Mouse (Mus musculus) brain, adult 2 months (tissue): Measurements from ENCODE around the gene Rabggta.

Experiments used
- DNase-seq: peaks from one replicate; pipeline ENCODE4 v3.0.0; 2011; ENCODE audit warnings: low read depth, low spot score

Gene Rabggta

DNA sequence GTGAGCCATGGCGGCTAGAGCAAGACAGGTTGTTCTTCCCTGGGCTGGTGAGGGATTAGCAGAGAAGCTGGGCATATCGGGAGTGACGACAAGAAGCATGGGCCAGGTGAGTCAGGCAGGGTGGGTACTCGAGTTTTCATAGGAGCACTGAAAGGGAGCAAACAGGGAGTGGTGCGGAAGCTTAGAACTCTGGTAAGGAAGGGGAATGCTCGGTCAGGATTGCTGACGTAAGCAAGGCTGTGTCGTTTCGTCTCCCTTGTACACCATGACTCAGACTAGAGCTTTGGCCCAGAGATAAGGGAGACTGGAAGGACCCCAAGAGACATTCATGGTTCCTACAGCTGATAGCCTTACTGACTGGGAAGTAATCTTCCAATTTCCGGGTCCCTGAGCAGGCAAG, 11.8 kb upstream of the Rabggta start:
- no peak for DNase-seq

DNA sequence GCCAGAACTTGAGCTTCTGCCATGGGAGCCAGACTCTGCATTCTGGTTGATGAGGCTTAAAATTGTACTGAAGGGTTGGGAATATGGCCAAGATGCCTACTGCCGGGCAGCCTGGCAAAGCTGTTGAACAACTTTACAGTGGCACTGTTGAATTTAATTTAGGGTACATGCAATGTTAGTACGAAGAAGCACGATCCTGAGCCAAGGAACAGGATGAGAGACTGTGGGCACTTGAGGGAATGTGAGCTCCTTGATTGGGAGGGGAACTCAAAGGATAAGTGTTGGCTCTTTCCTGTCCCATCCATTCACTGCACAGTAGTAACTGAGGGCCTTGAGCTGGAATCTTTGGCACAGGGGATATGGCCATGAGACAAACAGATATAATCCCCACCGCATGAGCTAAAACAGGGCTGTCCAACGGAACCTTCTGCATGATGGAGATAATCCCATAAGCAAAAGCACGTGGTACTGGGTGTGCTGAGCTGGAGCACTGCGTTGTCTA, 8.5 kb upstream of the Rabggta start:
- DNase-seq = peak; percentile 71

- no peak for DNase-seq
Measured at GRCm38 (mm10) chr14:55730116-55730515, 8.1 kb upstream of the Rabggta start.

DNA sequence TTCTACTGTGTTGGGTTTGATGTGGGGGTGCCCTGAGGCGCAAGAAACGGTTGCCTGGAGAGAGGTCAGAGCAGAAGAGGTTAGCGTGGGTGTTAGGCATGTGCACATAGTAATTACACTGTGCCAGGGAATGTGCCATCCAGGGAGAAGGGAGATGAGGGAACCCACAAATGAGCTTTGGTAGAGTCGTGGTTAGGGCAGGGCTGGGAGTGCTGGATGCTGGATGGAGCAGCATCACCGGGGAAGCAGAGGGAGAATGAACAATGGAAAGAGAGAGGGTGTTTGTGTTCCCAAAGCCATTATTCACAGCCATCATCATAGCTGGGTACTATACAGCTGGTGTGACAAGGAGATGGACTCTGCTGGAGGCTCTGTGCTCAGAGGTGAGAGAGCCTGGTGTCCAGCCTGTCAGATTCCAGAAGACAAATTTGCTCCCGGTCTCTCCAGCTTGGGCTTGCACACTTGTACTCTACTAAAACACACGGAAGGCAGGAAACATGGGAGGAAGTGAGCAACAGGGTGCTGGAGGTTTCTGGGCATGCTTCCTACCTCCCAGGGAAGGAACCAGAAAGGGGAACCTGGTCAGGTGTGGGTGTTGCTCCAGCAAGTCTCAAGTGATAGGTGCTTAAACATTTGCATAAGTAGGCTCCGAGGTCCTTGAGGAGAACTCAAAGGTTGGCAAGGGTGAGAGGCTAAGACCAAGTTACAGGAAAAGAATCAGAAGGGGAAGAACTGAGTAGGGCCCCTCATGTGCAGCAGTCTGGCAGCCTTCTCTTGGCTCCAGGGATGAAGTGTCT, 6.0 kb upstream of the Rabggta start:
- DNase-seq = no peak

- no peak for DNase-seq
Measured at GRCm38 (mm10) chr14:55726261-55726660, 4.2 kb upstream of the Rabggta start.

GRCm38 (mm10) chr14:55724411-55724871, 2.4 kb upstream of the Rabggta start:
- DNase-seq = no peak

GRCm38 (mm10) chr14:55723433-55723832, 1.4 kb upstream of the Rabggta start:
- DNase-seq = no peak

GRCm38 (mm10) chr14:55722438-55722945, 429 bp upstream of the Rabggta start:
- DNase-seq = no peak

DNA sequence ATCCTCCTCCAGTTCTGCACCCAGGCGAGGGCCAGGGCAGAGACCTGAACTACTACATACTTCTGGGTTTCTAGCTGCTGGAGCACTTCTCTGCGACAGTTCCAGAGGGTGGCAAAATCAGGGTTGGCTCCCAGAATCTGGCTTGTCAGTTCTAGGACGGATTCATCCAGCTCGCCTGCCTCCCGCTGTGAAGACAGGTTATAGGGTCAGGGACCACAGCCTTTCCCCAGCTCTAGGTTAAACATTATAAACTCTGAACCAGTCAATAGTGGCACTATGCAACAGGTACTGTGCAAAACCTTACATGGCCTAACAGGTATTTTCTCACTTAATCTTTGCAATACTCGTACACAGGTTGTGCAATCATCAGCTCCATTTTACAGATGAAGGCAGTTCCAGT, 987 bp downstream of the Rabggta start:
- no peak for DNase-seq

GRCm38 (mm10) chr14:55720666-55721065, 1.4 kb downstream of the Rabggta start:
- no peak for DNase-seq

GRCm38 (mm10) chr14:55719737-55720136, 2.3 kb downstream of the Rabggta start:
- DNase-seq = peak; percentile 25

DNA sequence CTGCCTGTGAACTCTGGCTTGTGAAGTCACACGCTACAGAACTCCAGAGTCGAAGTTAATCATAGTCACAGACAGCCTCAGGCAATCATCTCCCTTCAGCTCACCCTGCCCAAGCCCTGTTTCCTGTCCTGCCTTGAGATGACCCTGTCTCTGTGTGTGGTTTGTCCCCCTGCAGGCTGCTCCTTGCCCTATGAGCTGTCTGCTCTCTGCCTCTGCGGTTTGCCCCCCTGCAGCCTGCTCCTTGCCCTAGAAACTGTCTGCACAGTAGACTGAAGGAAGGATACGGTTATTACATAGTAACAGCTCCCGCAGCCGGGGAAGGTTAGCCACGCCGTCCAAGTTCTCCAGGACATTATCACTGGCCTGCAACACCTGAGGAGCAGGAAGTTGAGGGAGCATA, 5.2 kb downstream of the Rabggta start:
- no peak for DNase-seq

DNA sequence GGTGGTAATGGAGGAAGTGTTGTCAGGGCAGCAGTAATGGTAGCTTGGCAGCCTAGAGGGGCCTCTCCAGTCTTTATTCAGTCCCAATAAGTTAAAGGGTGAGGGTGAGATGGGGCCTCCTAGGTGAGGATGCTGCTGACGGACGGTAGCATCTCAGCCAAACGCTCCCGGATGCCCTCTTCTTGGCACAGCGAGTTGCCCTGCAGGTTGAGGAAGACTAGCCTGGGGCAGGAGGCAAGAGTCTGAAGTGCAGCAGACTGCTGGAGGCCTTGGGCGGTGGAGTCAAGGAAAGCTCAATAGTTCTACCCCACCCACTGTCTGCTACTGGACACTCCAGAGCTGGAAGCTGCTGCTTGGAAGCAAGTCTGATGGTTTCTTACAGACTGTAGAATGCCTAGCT, 5.8 kb downstream of the Rabggta start:
- DNase-seq = no peak

DNA sequence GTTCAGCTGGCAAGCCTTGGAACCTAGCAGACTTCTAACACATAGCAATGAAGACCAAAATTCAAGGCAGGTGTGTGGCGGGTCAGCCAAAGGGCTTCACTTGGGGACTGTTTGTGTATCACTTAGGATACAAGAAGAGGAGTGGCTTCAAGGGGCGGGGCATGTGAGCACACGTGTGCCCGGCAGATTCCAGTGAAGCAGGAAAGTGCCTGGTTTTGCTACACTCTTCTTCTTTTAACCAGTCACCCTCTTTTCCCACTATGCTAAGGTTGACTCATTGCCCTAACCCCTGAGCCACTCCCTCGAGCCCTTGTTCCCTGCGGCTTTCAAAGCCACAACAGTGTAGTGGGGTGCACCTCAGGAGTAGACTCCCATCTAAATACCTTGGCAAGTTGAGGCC, 7.2 kb downstream of the Rabggta start:
- DNase-seq = no peak

DNA sequence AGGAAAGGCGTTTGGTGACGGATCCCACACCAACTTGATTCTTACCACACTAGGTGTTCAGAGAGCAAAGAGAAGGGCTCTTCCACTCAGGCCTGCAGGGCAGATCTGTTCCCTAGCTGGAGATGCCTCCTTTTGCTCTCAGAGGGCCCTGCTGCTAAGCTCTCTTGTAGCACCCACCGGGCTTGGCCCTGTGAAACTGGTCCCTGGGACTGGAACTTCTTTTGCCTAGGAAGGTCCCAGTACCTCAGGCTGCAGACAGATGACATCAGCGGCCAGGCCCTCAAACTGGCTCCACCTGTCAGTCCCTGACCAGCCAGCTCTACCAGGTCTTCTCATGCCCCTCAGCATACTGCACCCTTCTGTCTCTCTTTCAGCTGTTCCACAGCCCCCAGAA, 8.3 kb downstream of the Rabggta start, which contains the start of gene Tgm1:
TSS of gene Tgm1 (minus strand) at position 198 of the 394 bp plus-strand sequence.
- DNase-seq = no peak

GRCm38 (mm10) chr14:55713007-55713728, 8.9 kb downstream of the Rabggta start:
- DNase-seq = no peak

- no peak for DNase-seq
Measured at GRCm38 (mm10) chr14:55711786-55712185, 10.3 kb downstream of the Rabggta start.

DNA sequence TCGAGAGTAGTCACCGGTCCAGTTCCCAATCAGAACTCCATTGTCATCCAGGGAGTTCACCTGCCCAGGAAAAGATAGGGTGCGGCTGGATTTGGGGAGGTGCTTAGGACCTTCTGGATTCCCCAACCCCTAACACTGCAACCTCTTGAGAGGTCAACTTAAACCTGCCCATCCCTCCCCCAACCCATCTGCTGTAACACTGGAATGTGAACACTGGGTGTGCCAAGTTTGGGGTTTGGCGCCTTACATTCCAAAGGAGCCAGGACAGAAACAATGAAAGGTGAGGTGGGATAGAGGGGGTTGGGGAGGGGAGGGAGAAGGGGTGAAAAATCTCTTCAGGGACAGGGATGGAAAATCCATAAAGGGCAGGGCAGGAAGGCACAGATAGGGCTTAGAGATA, 12.6 kb downstream of the Rabggta start:
- DNase-seq = no peak

GRCm38 (mm10) chr14:55707397-55707796, 14.7 kb downstream of the Rabggta start:
- DNase-seq = no peak

DNA sequence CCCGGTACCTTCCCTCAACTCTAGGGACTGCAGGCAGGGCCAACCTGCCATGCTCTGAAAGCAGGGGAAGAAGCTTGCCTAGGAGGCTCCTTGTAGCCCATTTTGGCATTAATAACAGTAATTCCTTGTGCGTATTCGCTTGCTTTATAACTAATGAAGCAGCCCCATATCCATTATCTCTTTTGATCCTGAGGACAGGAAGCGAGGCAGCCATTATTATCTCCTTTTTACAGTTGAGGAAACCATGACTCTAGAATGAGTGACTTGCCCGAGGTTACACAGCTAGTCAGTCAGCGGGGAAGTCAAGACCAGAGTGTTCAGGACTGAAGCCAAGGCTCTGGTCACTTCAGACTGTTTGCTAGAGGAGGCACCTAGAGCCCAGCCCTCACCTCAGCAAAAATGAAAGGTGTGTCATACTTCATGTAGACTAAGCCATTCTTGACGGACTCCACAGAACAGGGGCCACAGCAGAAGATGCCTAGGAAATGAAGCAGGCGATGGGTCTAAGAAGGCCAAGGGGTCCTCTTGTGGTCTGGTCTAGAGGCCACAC, 15.9 kb downstream of the Rabggta start:
- DNase-seq = no peak

DNA sequence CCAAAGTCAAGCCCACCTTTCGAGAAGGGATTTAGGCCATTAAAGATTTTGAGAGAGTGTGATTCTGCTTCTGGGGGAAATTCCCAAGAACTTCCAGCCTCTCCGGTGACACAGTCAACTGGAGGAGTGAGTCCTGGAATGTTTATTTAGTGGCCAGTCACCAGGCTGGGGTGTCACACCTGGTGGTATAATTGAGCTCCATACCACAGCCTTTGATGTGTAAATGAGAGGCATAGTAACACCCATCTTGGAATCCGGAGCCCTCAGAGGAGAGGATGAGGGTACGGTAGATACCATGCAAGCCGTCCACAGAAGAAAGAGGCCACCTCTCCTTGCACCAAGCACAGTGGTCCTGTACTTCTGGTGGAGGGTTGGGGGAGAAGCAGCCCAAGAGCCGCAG, 19.3 kb downstream of the Rabggta start:
- no peak for DNase-seq

- no peak for DNase-seq
Measured at GRCm38 (mm10) chr14:55701131-55701530, 20.9 kb downstream of the Rabggta start.
